Mouse (Mus musculus): ENCODE results near the gene E2f2.
A peak's percentile ranks its signal among the peaks of the same experiment; 100 is the strongest.

Gene E2f2

GRCm38 (mm10) chr4:136172011-136172541 lies at the start of gene E2f2:
TSS of gene E2f2 (plus strand) at chr4:136172394.
- peak; percentile 88 for DNase-seq (ENCODE audit: low spot score)

GRCm38 (mm10) chr4:136123111-136123791 lies 48.9 kb upstream of the E2f2 start:
- DNase-seq (ENCODE audit: low spot score): no peak

- DNase-seq (ENCODE audit: low spot score): no peak
These were observed 48.4 kb upstream of the E2f2 start for GRCm38 (mm10) chr4:136123792-136124161.

GRCm38 (mm10) chr4:136124581-136124980 lies 47.6 kb upstream of the E2f2 start:
- DNase-seq (ENCODE audit: low spot score): no peak

- no peak for DNase-seq (ENCODE audit: low spot score)
These were observed 46.7 kb upstream of the E2f2 start for GRCm38 (mm10) chr4:136125458-136125857.

- no peak for DNase-seq (ENCODE audit: low spot score)
These were observed 46.2 kb upstream of the E2f2 start for GRCm38 (mm10) chr4:136126019-136126418.

GRCm38 (mm10) chr4:136127670-136128069 lies 44.5 kb upstream of the E2f2 start:
- DNase-seq (ENCODE audit: low spot score): no peak

- DNase-seq (ENCODE audit: low spot score): no peak
These were observed 42.4 kb upstream of the E2f2 start for GRCm38 (mm10) chr4:136129842-136130241.

- peak; percentile 48 for DNase-seq (ENCODE audit: low spot score)
These were observed 38.4 kb upstream of the E2f2 start for GRCm38 (mm10) chr4:136133801-136134200.

GRCm38 (mm10) chr4:136134418-136134977 lies 37.7 kb upstream of the E2f2 start:
- DNase-seq (ENCODE audit: low spot score): peak; percentile 76

- DNase-seq (ENCODE audit: low spot score): peak; percentile 90
These were observed 37.0 kb upstream of the E2f2 start for GRCm38 (mm10) chr4:136134978-136135873.

GRCm38 (mm10) chr4:136135874-136136728 lies 36.1 kb upstream of the E2f2 start:
- DNase-seq (ENCODE audit: low spot score): peak; percentile 74

GRCm38 (mm10) chr4:136139326-136140110 lies 32.7 kb upstream of the E2f2 start:
- no peak for DNase-seq (ENCODE audit: low spot score)

GRCm38 (mm10) chr4:136140327-136141250 lies 31.6 kb upstream of the E2f2 start:
- peak; percentile 99 for DNase-seq (ENCODE audit: low spot score)

- peak; percentile 44 for DNase-seq (ENCODE audit: low spot score)
These were observed 29.7 kb upstream of the E2f2 start for GRCm38 (mm10) chr4:136142267-136143192.

GRCm38 (mm10) chr4:136143193-136143976 lies 28.8 kb upstream of the E2f2 start, which contains the start of gene Id3:
TSS of gene Id3 (plus strand) at chr4:136143497.
- DNase-seq (ENCODE audit: low spot score): peak; percentile 98

- DNase-seq (ENCODE audit: low spot score): peak; percentile 78
These were observed 27.9 kb upstream of the E2f2 start for GRCm38 (mm10) chr4:136144126-136144926.

Measured in embryo, embryonic 10.5 days (tissue).